ENCODE assay signal across 18 mouse cellular contexts in the genomic region with DNA sequence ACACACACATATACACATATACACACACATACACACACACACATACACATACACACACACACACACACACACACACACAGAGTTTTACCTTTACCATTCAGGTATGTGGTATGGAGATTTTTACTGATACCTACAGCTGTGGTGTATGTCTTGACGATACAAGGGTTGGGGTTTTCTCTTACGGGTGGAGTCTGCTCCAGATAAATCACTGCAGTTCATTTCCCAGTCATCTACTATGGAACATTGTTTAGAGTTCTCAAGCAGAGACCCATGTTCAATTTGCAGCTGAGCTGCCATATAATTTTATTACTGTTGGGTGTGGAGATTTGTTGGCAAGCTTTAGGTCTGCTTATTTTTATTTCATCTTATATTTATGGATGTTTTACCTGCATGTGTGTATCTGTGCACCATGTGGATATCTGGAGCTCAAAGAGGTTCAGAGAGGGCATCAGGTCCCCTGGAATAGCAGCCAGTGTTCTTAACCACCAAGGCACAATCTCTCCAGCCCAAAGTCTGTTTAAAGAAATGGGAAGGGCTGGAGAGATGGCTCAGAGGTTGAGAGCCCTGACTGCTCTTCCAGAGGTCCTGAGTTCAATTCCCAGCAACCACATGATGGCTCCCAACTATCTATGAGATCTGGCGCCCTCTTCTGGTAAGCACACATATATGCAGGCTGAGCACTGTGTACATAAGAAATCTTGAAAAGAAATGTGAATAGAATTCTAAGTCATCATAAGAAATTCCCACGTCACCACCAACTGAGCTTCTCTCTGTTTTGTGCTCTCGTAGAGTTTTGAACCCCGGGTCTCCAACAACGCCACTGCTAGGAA. TPM values are rescaled to one million over a fixed set of nuclear protein-coding genes. Genes with fewer than 3 reads are reported as not detected.
DNase-seq lines count a peak whose midpoint lies in the region; ATAC-seq and TF ChIP-seq lines count a peak whose summit lies in the region.
"Had no signal": no experiment of that assay in that cellular context is flagged by ENCODE, and none has a peak within 500 bp of the region (broad histone marks: within the 10 kb centered on the region; RNA-seq: fewer than 3 reads in every experiment).

No protein-coding gene starts in this region.

- H3K4me3 ChIP-seq in gastrocnemius, adult 2 months: no peak overlapping the region
- H3K4me3 ChIP-seq in lung, postnatal 0 days (ENCODE audit: low read depth, low read length): no peak overlapping the region
- no peak overlapping the region for H3K4me3 ChIP-seq in small intestine, adult 2 months (ENCODE audit: low read depth, low read length)
- H3K4me3 ChIP-seq in hindbrain, embryonic 16.5 days (ENCODE audit: low read length): no peak overlapping the region
- H3K4me3 ChIP-seq: embryonic facial prominence, embryonic 10.5 days; hindbrain, embryonic 15.5 days; limb, embryonic 15.5 days; neural tube, embryonic 15.5 days had no signal

- DNase-seq in gastrocnemius, adult 2 months: no peak
- DNase-seq in gastrocnemius, adult 8-10 months (ENCODE audit: low spot score in 2 of 2): no peak
- DNase-seq in lung, postnatal 0 days (ENCODE audit: low spot score): no peak
- DNase-seq in lung, postnatal 10 days: no peak
- peak; percentile 70 for DNase-seq in ZHBTc4 (ENCODE audit: low read depth, low spot score)
- no peak for DNase-seq in T-cell, adult 2 months (ENCODE audit: low spot score)
- DNase-seq: cerebellum, adult 9-11 months; kidney, postnatal 14 days had no signal

- peak; percentile 45 for TF ChIP-seq CTCF in gastrocnemius, adult 2 months (IDR thresholded peaks at IDR 0.05)
- peak; percentile 49 for TF ChIP-seq CTCF in lung, postnatal 0 days (IDR thresholded peaks at IDR 0.05)
- peak; percentile 54; the same call in 1 of the 2 replicates for TF ChIP-seq CTCF in small intestine, adult 2 months (IDR thresholded peaks at IDR 0.05; ENCODE audit: extremely low read depth, insufficient read length, insufficient replicate concordance, low read depth, low read length)

- H3K4me2 ChIP-seq in lung, postnatal 0 days (replicated peaks; ENCODE audit: low read depth, low read length): no peak overlapping the region
- no peak overlapping the region for H3K4me2 ChIP-seq in hindbrain, embryonic 16.5 days (ENCODE audit: low read length)
- H3K4me2 ChIP-seq: heart, embryonic 11.5 days; hindbrain, embryonic 15.5 days; limb, embryonic 15.5 days; neural tube, embryonic 15.5 days had no signal

- TF ChIP-seq EP300 in lung, postnatal 0 days (IDR thresholded peaks at IDR 0.05): no peak

- 79% methylated on average over 7 of the region's 7 CpGs for WGBS in lung, postnatal 0 days
- WGBS in small intestine, adult 2 months: 64% methylated on average over 7 of the region's 7 CpGs
- 82% methylated on average over 7 of the region's 7 CpGs for WGBS in hindbrain, embryonic 16.5 days

- no peaks in the 10 kb centered on the region for H3K4me1 ChIP-seq in lung, postnatal 0 days (ENCODE audit: insufficient read depth, low read depth, low read length)
- 0 out of 2 replicates have a peak, but pooled peaks cover 2% of the 10 kb centered on the region for H3K4me1 ChIP-seq in small intestine, adult 2 months (ENCODE audit: control insufficient read depth, insufficient read depth, insufficient read length, low read length)
- no peaks in the 10 kb centered on the region for H3K4me1 ChIP-seq in hindbrain, embryonic 16.5 days (ENCODE audit: control insufficient read depth, insufficient read depth, low read depth, low read length)
- H3K4me1 ChIP-seq: embryonic facial prominence, embryonic 10.5 days; hindbrain, embryonic 15.5 days; limb, embryonic 15.5 days; neural tube, embryonic 15.5 days had no signal

- H3K9me3 ChIP-seq in lung, postnatal 0 days (ENCODE audit: low read length): no peaks in the 10 kb centered on the region
- H3K9me3 ChIP-seq in hindbrain, embryonic 16.5 days (ENCODE audit: control insufficient read depth, low read length): no peaks in the 10 kb centered on the region
- H3K9me3 ChIP-seq: embryonic facial prominence, embryonic 10.5 days; hindbrain, embryonic 15.5 days; limb, embryonic 15.5 days; neural tube, embryonic 15.5 days had no signal

- ATAC-seq in lung, postnatal 0 days: no peak
- no peak for ATAC-seq in hindbrain, embryonic 16.5 days
- ATAC-seq: activated CD4-positive, CD25-positive, alpha-beta regulatory T cell, adult 4 months; midbrain, embryonic 16.5 days had no signal

- no peaks in the 10 kb centered on the region for H3K36me3 ChIP-seq in lung, postnatal 0 days (ENCODE audit: insufficient read depth, low read length)
- H3K36me3 ChIP-seq in small intestine, adult 2 months (ENCODE audit: control insufficient read depth, insufficient read depth, low read length): no peaks in the 10 kb centered on the region
- H3K36me3 ChIP-seq in hindbrain, embryonic 16.5 days (ENCODE audit: control insufficient read depth, insufficient read depth, low read length): no peaks in the 10 kb centered on the region
- H3K36me3 ChIP-seq: embryonic facial prominence, embryonic 10.5 days; hindbrain, embryonic 15.5 days; limb, embryonic 15.5 days; neural tube, embryonic 15.5 days had no signal

- H3K27me3 ChIP-seq in lung, postnatal 0 days (replicated peaks; ENCODE audit: insufficient read depth, low read length): no peaks in the 10 kb centered on the region
- H3K27me3 ChIP-seq in small intestine, adult 2 months (ENCODE audit: control insufficient read depth, insufficient read depth, low read length): no peaks in the 10 kb centered on the region
- H3K27me3 ChIP-seq in hindbrain, embryonic 16.5 days (replicated peaks; ENCODE audit: control insufficient read depth, insufficient read depth, low read length): no peaks in the 10 kb centered on the region
- H3K27me3 ChIP-seq: hindbrain, embryonic 15.5 days; limb, embryonic 15.5 days; neural tube, embryonic 15.5 days had no signal

- no peak overlapping the region for H3K27ac ChIP-seq in gastrocnemius, adult 2 months
- no peak overlapping the region for H3K27ac ChIP-seq in lung, postnatal 0 days (ENCODE audit: low read length)
- no peak overlapping the region for H3K27ac ChIP-seq in small intestine, adult 2 months (ENCODE audit: insufficient read depth, low read depth, low read length)
- H3K27ac ChIP-seq in hindbrain, embryonic 16.5 days (ENCODE audit: low read depth, low read length): no peak overlapping the region
- H3K27ac ChIP-seq: embryonic facial prominence, embryonic 10.5 days; hindbrain, embryonic 15.5 days; limb, embryonic 15.5 days; macrophage; neural tube, embryonic 15.5 days had no signal

- no peak overlapping the region for H3K9ac ChIP-seq in lung, postnatal 0 days (replicated peaks; ENCODE audit: low read depth)
- no peak overlapping the region for H3K9ac ChIP-seq in hindbrain, embryonic 16.5 days (ENCODE audit: low read depth, low read length)
- H3K9ac ChIP-seq: hindbrain, embryonic 15.5 days; limb, embryonic 15.5 days; neural tube, embryonic 15.5 days had no signal

- TF ChIP-seq POLR2A in small intestine, adult 2 months (IDR thresholded peaks at IDR 0.05; ENCODE audit: low read depth, low read length): no peak

- intact Hi-C loops in gastrocnemius, adult 2 months (cut with DNase I): no loop called here

RNA-seq across cellular contexts. Expression of a gene that starts 28.2 kb away (rescaled TPM):
- under 1 TPM; 0.08 to 0.15 TPM for total RNA-seq in gastrocnemius, adult 2 months (2021)
- under 1 TPM in 2 of 4 experiments, not detected in 2; 0.07 to 0.31 TPM for total RNA-seq in gastrocnemius, adult 8-10 months (2022)
- polyA plus RNA-seq in lung, postnatal 0 days (2015; fragmentation: Nextera tagmentation; extraction: Ambion mirVana): 5.5 TPM in 2 replicates
- polyA plus RNA-seq in small intestine, adult 2 months (2012; rRNA removed): 1.8 and 3.9 TPM in 2 replicates
- 34.8 and 39.4 TPM in 2 replicates for polyA plus RNA-seq in hindbrain, embryonic 16.5 days (2015; fragmentation: Nextera tagmentation; extraction: Ambion mirVana)

RNA-seq across cellular contexts. Expression of a gene that starts 34.3 kb away (rescaled TPM):
- 10 to 100 TPM in 1 of 2 experiments, 1 to 10 TPM in 1; 9.0 to 10.6 TPM for total RNA-seq in gastrocnemius, adult 2 months (2021)
- total RNA-seq in gastrocnemius, adult 8-10 months (2022): 10 to 100 TPM in 2 of 4 experiments, 1 to 10 TPM in 2; 7.3 to 12.0 (median 9.9) TPM
- polyA plus RNA-seq in lung, postnatal 0 days (2015; fragmentation: Nextera tagmentation; extraction: Ambion mirVana): 9.4 and 10.7 TPM in 2 replicates
- polyA plus RNA-seq in small intestine, adult 2 months (2012; rRNA removed): 83.8 and 259 TPM in 2 replicates
- 5.4 and 6.3 TPM in 2 replicates for polyA plus RNA-seq in hindbrain, embryonic 16.5 days (2015; fragmentation: Nextera tagmentation; extraction: Ambion mirVana)
